Mouse (Mus musculus) G1E (cell line): ENCODE measurements around the gene Fut2. TPM values are rescaled to one million over a fixed set of nuclear protein-coding genes. Genes with fewer than 3 reads are reported as not detected.

ENCODE experiments used
- ATAC-seq: 2 replicates; pipeline ENCODE4 v1.8.0; 2016; ENCODE audit warnings: mild to moderate bottlenecking; ENCODE audit not compliant: insufficient number of reproducible peaks, poor library complexity, low FRiP score, severe bottlenecking; ENCODE audit errors: extremely low read depth
- DNase-seq: peaks from one replicate; pipeline ENCODE4 v3.0.0; 2012; ENCODE audit warnings: low spot score
- H3K27me3 ChIP-seq: 2 replicates; pipeline ENCODE4 v1.6.1; 2012; ENCODE audit warnings: mild to moderate bottlenecking, low read length, inconsistent platforms; ENCODE audit not compliant: insufficient read depth
- H3K36me3 ChIP-seq: replicated peaks from 2 replicates; pipeline ENCODE3; 2012; ENCODE audit warnings: mild to moderate bottlenecking, inconsistent platforms
- H3K4me1 ChIP-seq: 2 replicates; pipeline ENCODE4 v1.6.1; 2012; ENCODE audit warnings: low read depth, low read length, inconsistent platforms, mixed read lengths; ENCODE audit not compliant: insufficient read depth
- H3K4me3 ChIP-seq: 2 replicates; pipeline ENCODE4 v1.5.1; 2012; ENCODE audit warnings: low read depth, mild to moderate bottlenecking, inconsistent platforms, low read length, moderate library complexity, mixed read lengths
- H3K9me3 ChIP-seq: replicated peaks from 2 replicates; pipeline ENCODE4 v1.6.1; 2012; ENCODE audit warnings: inconsistent platforms
- CTCF ChIP-seq: IDR thresholded peaks from 2 replicates; pipeline ENCODE4 v1.5.1; 2012; ENCODE audit warnings: low read depth, low read length, inconsistent platforms, mixed read lengths
- GATA1 ChIP-seq: IDR thresholded peaks from 2 replicates; pipeline ENCODE4 v1.6.1; 2012; ENCODE audit warnings: borderline replicate concordance, low read length, inconsistent platforms, mixed read lengths
- GATA2 ChIP-seq: IDR thresholded peaks from 2 replicates; pipeline ENCODE4 v1.6.1; 2012; ENCODE audit warnings: low read depth, low read length, inconsistent platforms, borderline replicate concordance
- POLR2AphosphoS5 ChIP-seq: IDR thresholded peaks from 2 replicates; pipeline ENCODE4 v1.6.1; 2012; ENCODE audit warnings: low read depth, low read length, inconsistent platforms; ENCODE audit not compliant: insufficient replicate concordance
- TAL1 ChIP-seq: conservative IDR thresholded peaks from 2 replicates; pipeline ENCODE4 v1.6.1; 2012; ENCODE audit warnings: low read depth, low read length, inconsistent platforms, mixed read lengths
- polyA plus RNA-seq: library from polyadenylated mRNA; stranded (reverse); fragments of >175 nt; gene quantifications from 2 replicates; pipeline ENCODE4 v1.2.3, GENCODE M21; 2012
- total RNA-seq, 2 experiments: library from RNA; stranded (forward) in 1 of 2; stranded (reverse) in 1 of 2; fragments of 200-1000 nt in 1 of 2; fragments of >200 nt in 1 of 2; fragmentation: Nextera tagmentation in 1 of 2; gene quantifications; 2 replicates each; pipeline ENCODE4 v1.2.3; 2014 to 2017

Gene Fut2
- total and polyA plus RNA-seq, 3 experiments: 0.38 TPM; not detected in 2

DNA sequence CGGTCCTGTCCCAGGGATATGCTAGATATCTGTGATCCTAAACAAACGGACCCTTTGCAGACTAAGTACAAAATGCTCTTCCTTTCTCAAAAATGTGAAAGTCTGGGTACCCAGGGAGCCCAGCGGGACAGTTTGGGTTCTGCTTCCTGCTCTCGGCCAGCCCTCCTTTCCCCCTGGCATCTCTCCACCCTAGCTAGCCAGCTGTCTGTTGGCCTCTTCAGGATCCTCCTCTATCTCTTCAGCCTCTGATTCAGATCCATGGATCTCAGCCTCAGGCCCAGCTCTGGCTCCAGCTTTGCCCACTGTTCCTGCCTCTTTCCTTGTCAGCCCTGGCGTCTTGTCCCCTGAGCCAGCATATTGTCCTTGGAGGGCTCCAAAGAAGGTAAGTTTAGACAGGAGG, 24.1 kb downstream of the Fut2 start:
- Histone ChIP-seq H3K9me3 (no peaks in the 10 kb centered on the region), H3K27me3 (peaks cover 51% of the 10 kb centered on the region), H3K4me3 (no peak overlapping the region), H3K36me3 (no peaks in the 10 kb centered on the region), H3K4me1 (peaks cover 9% of the 10 kb centered on the region; the same call in 1 of the 2 replicates)
- ATAC-seq (no peak), DNase-seq (no peak)
- TF ChIP-seq GATA1: no peak
- TF ChIP-seq GATA2: no peak
- TF ChIP-seq CTCF: no peak
- no peak for TF ChIP-seq TAL1
- no peak for TF ChIP-seq POLR2AphosphoS5

DNA sequence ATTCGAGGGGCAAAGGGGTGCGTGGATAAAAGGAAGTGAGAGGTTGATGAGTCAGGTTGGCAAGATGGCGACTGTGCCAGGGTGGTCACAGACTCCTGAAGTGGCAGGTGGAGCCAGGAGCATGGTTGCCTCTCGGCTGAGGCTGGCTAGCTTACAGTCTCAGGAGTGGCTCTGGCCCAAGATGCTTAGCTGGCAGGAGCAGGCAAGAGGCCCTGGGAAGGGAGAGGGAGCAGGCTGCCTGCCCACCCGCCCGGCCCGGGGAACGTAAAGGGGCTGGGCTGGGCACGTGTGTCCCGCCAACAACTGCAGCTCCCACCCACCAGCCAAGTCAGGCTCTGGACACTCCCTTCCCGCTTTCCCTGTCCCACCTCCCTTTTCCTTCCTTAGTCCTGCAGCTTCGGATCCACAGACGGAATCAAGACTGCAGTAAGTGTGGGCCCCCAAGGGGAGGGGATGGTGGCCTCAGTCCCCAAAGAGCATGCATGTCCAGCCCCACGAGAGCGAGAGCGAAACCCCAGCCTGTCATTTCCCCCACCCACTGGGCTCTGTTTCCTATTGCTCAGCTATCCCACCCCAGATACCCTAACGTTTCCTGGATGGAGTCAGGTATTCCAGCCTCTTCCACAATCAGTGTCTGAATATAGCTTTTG, 24.7 kb downstream of the Fut2 start:
- peaks cover 49% of the 10 kb centered on the region for H3K27me3 ChIP-seq
- TF ChIP-seq GATA2 (no peak), TAL1 (no peak), POLR2AphosphoS5 (no peak), GATA1 (no peak), CTCF (no peak)
- ATAC-seq (no peak), DNase-seq (no peak)
- no peak overlapping the region for H3K4me3 ChIP-seq
- no peaks in the 10 kb centered on the region for H3K36me3 ChIP-seq
- H3K4me1 ChIP-seq: peaks cover 9% of the 10 kb centered on the region; the same call in 1 of the 2 replicates
- no peaks in the 10 kb centered on the region for H3K9me3 ChIP-seq

DNA sequence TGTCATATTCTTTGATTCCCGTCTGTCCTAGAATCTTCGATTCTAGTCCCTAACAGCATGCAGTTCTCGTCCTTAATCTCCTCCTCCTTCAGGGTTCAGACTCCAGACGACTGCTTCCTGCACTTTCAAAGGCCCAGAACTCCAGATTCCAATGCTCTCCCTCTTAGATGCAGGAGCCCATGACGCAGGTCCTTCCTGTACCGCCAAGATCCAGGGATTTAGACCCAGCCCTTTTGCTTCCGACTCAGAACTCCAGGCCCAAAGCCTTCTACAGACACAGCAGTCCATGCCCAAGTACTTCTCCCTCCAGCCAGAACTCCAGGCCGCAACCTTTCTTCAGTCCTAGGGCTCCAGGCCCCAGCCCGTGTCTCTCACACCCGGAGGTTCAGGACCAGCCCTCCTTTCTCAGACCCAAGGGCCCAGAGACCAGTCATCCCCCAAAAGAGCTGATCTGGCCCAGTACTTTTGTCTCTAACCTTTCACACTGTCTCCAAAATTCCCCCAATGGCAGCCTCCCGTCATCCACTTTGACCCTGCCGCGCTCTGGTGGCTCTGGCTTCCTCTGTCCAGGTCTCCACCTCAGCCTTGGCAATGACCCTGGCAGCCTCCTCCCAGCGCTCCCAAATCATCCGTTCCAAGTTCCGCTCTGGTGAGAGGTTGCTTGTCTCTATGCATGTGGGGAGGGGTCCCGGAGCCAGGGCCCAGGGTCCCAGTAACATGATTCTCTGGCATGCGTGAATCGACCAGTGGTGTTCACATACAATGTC, 25.8 kb downstream of the Fut2 start:
- Histone ChIP-seq H3K4me3 (no peak overlapping the region), H3K27me3 (peaks cover 49% of the 10 kb centered on the region), H3K36me3 (no peaks in the 10 kb centered on the region), H3K4me1 (peaks cover 12% of the 10 kb centered on the region), H3K9me3 (no peaks in the 10 kb centered on the region)
- no peak for DNase-seq
- ATAC-seq: no peak
- TF ChIP-seq GATA2: no peak
- TF ChIP-seq GATA1: no peak
- no peak for TF ChIP-seq CTCF
- no peak for TF ChIP-seq POLR2AphosphoS5
- no peak for TF ChIP-seq TAL1

- Histone ChIP-seq H3K4me1 (peaks cover 19% of the 10 kb centered on the region), H3K27me3 (peaks cover 45% of the 10 kb centered on the region), H3K9me3 (no peaks in the 10 kb centered on the region), H3K4me3 (no peak within 1 kb of the TSS), H3K36me3 (no peaks in the 10 kb centered on the region)
- no peak for DNase-seq
- TF ChIP-seq CTCF: no peak
- TF ChIP-seq TAL1: no peak
- TF ChIP-seq POLR2AphosphoS5: no peak
- TF ChIP-seq GATA1: no peak
- no peak for TF ChIP-seq GATA2
- ATAC-seq: no peak
Observed at GRCm38 (mm10) chr7:45639561-45640027, 26.6 kb downstream of the Fut2 start, which contains the start of gene Mamstr. Gene Mamstr, plus strand, starts transcription at chr7:45639977.

- no peak for DNase-seq
- ATAC-seq: no peak
- Histone ChIP-seq H3K27me3 (peaks cover 37% of the 10 kb centered on the region), H3K4me3 (no peak overlapping the region), H3K9me3 (no peaks in the 10 kb centered on the region), H3K4me1 (peaks cover 14% of the 10 kb centered on the region), H3K36me3 (no peaks in the 10 kb centered on the region)
- no peak for TF ChIP-seq TAL1
- TF ChIP-seq POLR2AphosphoS5: no peak
Observed at GRCm38 (mm10) chr7:45638623-45639401, 27.4 kb downstream of the Fut2 start.

- peaks cover 32% of the 10 kb centered on the region for H3K27me3 ChIP-seq
- no peak for ATAC-seq
- no peaks in the 10 kb centered on the region for H3K9me3 ChIP-seq
- no peaks in the 10 kb centered on the region for H3K36me3 ChIP-seq
- no peak overlapping the region for H3K4me3 ChIP-seq
- DNase-seq: no peak
- H3K4me1 ChIP-seq: peaks cover 14% of the 10 kb centered on the region
- TF ChIP-seq GATA1 (no peak), POLR2AphosphoS5 (no peak), CTCF (no peak), TAL1 (no peak), GATA2 (no peak)
Observed at GRCm38 (mm10) chr7:45637710-45638109, 28.5 kb downstream of the Fut2 start.
